Mouse (Mus musculus) small intestine, adult 2 months (tissue): ENCODE results near the gene RPS10-NUDT3.

ENCODE experiments used
- CTCF ChIP-seq: fragments of 200-500 bp; IDR thresholded peaks from 2 replicates; pipeline ENCODE4 v1.5.1; 2012; ENCODE audit warnings: low read depth, mild to moderate bottlenecking, control low read depth, inconsistent platforms, low read length, moderate library complexity, mixed read lengths; ENCODE audit not compliant: insufficient replicate concordance, insufficient read length; ENCODE audit errors: extremely low read depth
- POLR2A ChIP-seq: fragments of 200-500 bp; IDR thresholded peaks from 2 replicates; pipeline ENCODE4 v1.6.1; 2012; ENCODE audit warnings: low read depth, mild to moderate bottlenecking, control low read depth, inconsistent platforms, low read length, moderate library complexity

GRCm38 (mm10) chr17:27565942-27566267 is 69.1 kb downstream of the RPS10-NUDT3 start:
- TF ChIP-seq CTCF (no peak), POLR2A (no peak)
